Mouse (Mus musculus): Measurements from ENCODE around the gene Zfp467.

Zfp467 gene

GRCm38 (mm10) chr6:48411193-48412092, 34.2 kb downstream of the Zfp467 start:
- no peak for DNase-seq (ENCODE audit: low spot score)

- DNase-seq (ENCODE audit: low spot score), result no peak
Measured at GRCm38 (mm10) chr6:48410551-48410950, 35.1 kb downstream of the Zfp467 start.

- no peak for DNase-seq (ENCODE audit: low spot score)
Measured at GRCm38 (mm10) chr6:48409726-48410343, 35.8 kb downstream of the Zfp467 start.

- no peak for DNase-seq (ENCODE audit: low spot score)
Measured at GRCm38 (mm10) chr6:48404071-48404470, 41.6 kb downstream of the Zfp467 start.

- DNase-seq (ENCODE audit: low spot score), result no peak
Measured at GRCm38 (mm10) chr6:48399906-48400305, 45.7 kb downstream of the Zfp467 start.

- peak; percentile 21 for DNase-seq (ENCODE audit: low spot score)
Measured at GRCm38 (mm10) chr6:48397336-48397735, 48.3 kb downstream of the Zfp467 start.

GRCm38 (mm10) chr6:48396686-48397085, 48.9 kb downstream of the Zfp467 start:
- DNase-seq (ENCODE audit: low spot score), result no peak

- no peak for DNase-seq (ENCODE audit: low spot score)
Measured at GRCm38 (mm10) chr6:48396008-48396595, 49.5 kb downstream of the Zfp467 start.

GRCm38 (mm10) chr6:48395105-48396007, 50.3 kb downstream of the Zfp467 start, which contains the start of gene Krba1:
Gene Krba1 (plus strand): TSS chr6:48395586.
- DNase-seq (ENCODE audit: low spot score), result peak; percentile 85

- no peak for DNase-seq (ENCODE audit: low spot score)
Measured at GRCm38 (mm10) chr6:48393811-48394210, 51.8 kb downstream of the Zfp467 start.

GRCm38 (mm10) chr6:48388221-48388620, 57.4 kb downstream of the Zfp467 start:
- DNase-seq (ENCODE audit: low spot score), result no peak
